Mouse (Mus musculus) bone marrow, adult 2 months (tissue): ENCODE results near the gene Daxx.

Source experiments
- CTCF ChIP-seq: fragments of 200-500 bp; IDR thresholded peaks from 2 replicates; pipeline ENCODE4 v1.5.1; 2011; ENCODE audit warnings: low read length, control low read depth; ENCODE audit not compliant: control insufficient read depth, insufficient read depth
- POLR2A ChIP-seq: fragments of 200-500 bp; IDR thresholded peaks from 2 replicates; pipeline ENCODE4 v1.6.1; 2011; ENCODE audit warnings: low read depth, mild to moderate bottlenecking, control low read depth, low read length, borderline replicate concordance; ENCODE audit not compliant: control insufficient read depth

GRCm38 (mm10) chr17:33916294-33916693 is 7.1 kb downstream of the Daxx start:
- no peak for TF ChIP-seq POLR2A
- TF ChIP-seq CTCF: no peak
